Mouse (Mus musculus) myocyte (in vitro differentiated cells): ENCODE measurements around the gene Mucl3.

Source experiments
- E2F4 ChIP-seq: IDR thresholded peaks from one replicate; pipeline ENCODE4 v1.6.1; 2011; ENCODE audit warnings: mild to moderate bottlenecking, control low read depth, moderate library complexity; ENCODE audit not compliant: insufficient read depth
- MAX ChIP-seq: IDR thresholded peaks from one replicate; pipeline ENCODE4 v1.6.1; 2011; ENCODE audit warnings: low read depth, mild to moderate bottlenecking, control low read depth
- MYOD1 ChIP-seq, 3 experiments: IDR thresholded peaks; one replicate each; pipeline ENCODE4 v1.6.1; 2011; ENCODE audit warnings: control low read depth in 2 of 3, low read depth in 2 of 3, mild to moderate bottlenecking in 2 of 3, moderate library complexity in 1 of 3; ENCODE audit not compliant: insufficient read length in 2 of 3, control insufficient read depth in 1 of 3
- MYOG ChIP-seq, 3 experiments: IDR thresholded peaks; one replicate each; pipeline ENCODE4 v1.6.1; 2011; ENCODE audit warnings: control low read depth in 2 of 3, low read depth in 2 of 3, mild to moderate bottlenecking in 2 of 3; ENCODE audit not compliant: insufficient read length in 2 of 3, control insufficient read depth in 1 of 3, insufficient read depth in 1 of 3
- POLR2A ChIP-seq: IDR thresholded peaks from one replicate; pipeline ENCODE4 v1.6.1; 2011; ENCODE audit warnings: low read depth, mild to moderate bottlenecking, control low read depth, moderate library complexity; ENCODE audit not compliant: insufficient read length
- POLR2AphosphoS2 ChIP-seq: IDR thresholded peaks from one replicate; pipeline ENCODE4 v1.6.1; 2011; ENCODE audit warnings: low read depth, control low read depth; ENCODE audit not compliant: insufficient read length
- SRF ChIP-seq: IDR thresholded peaks from one replicate; pipeline ENCODE4 v1.6.1; 2011; ENCODE audit warnings: low read depth; ENCODE audit not compliant: control insufficient read depth, insufficient read length

- TF ChIP-seq POLR2A (no peak), E2F4 (no peak), POLR2AphosphoS2 (no peak), MYOG (IDR thresholded peaks at IDR 0.05; ENCODE audit: control insufficient read depth in 1 of 3, insufficient read depth in 1 of 3, insufficient read length in 2 of 3, low read depth in 2 of 3) (no peak), MAX (no peak), MYOD1 (IDR thresholded peaks at IDR 0.05; ENCODE audit: control insufficient read depth in 1 of 3, insufficient read length in 2 of 3, low read depth in 2 of 3) (no peak), SRF (no peak)
Observed at GRCm38 (mm10) chr17:35594456-35594855, 49.0 kb downstream of the Mucl3 start.
